Mouse (Mus musculus) olfactory bulb, adult 2 months (tissue): ENCODE measurements at regions not wholly inside any gene's neighbourhood (a gene's known extent, or its start where the extent isn't known, plus 50 kb on each side); places are given as distances from the start of the nearest gene placed in this dataset.

Source experiments
- H3K27ac ChIP-seq: fragments of 200-500 bp; 2 replicates; pipeline ENCODE4 v1.5.1; 2012; ENCODE audit warnings: low read depth, low read length; ENCODE audit not compliant: insufficient read depth
- H3K4me1 ChIP-seq: fragments of 200-500 bp; 2 replicates; pipeline ENCODE4 v1.6.1; 2012; ENCODE audit warnings: low read length; ENCODE audit not compliant: control insufficient read depth, insufficient read depth
- H3K4me3 ChIP-seq: fragments of 200-500 bp; 2 replicates; pipeline ENCODE4 v1.5.1; 2012; ENCODE audit warnings: mild to moderate bottlenecking, low read depth, low read length, moderate library complexity; ENCODE audit not compliant: insufficient read depth
- CTCF ChIP-seq: fragments of 200-500 bp; IDR thresholded peaks from 2 replicates; pipeline ENCODE4 v1.5.1; 2012; ENCODE audit warnings: low read depth, mild to moderate bottlenecking, low read length, moderate library complexity; ENCODE audit not compliant: insufficient read depth
- POLR2A ChIP-seq: fragments of 200-500 bp; IDR thresholded peaks from 2 replicates; pipeline ENCODE4 v1.6.1; 2012; ENCODE audit warnings: mild to moderate bottlenecking, low read depth, low read length, moderate library complexity; ENCODE audit not compliant: insufficient read depth
- WGBS: fragments of 180-500 bp; shearing (Covaris S2); methylation state at CpG from one replicate; pipeline ENCODE4 v1.1.7; 2018; 5-methylcytosine and 5-hydroxymethylcytosine counted together

DNA sequence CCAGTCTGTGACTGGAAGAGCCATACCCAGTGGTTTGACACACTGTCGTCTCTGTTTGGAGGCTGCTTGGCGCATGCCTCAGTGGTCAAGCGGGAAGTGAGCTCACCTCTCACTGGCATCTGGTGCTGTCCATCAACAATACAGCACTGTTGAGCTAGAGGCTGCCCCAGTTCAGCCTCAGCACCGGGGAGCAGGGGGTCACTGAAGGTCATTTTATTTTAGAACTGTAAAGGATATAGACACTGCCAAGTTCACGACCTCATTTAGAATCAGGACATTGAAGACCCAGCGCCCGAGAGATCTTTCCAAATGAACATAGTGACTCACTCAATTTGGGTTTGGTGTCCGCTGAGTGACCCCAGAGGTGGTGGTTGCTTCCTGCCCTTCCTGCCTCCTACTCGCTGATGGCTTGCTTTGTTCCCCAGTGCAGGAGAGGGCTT, 265.1 kb downstream of the Ajap1 start:
- 71% methylated on average over 9 of the region's 9 CpGs for WGBS
- Histone ChIP-seq H3K27ac (no peak overlapping the region), H3K4me3 (no peak overlapping the region), H3K4me1 (peaks cover 15% of the 10 kb centered on the region; the same call in 1 of the 2 replicates)
- no peak for TF ChIP-seq CTCF
- TF ChIP-seq POLR2A, result no peak

DNA sequence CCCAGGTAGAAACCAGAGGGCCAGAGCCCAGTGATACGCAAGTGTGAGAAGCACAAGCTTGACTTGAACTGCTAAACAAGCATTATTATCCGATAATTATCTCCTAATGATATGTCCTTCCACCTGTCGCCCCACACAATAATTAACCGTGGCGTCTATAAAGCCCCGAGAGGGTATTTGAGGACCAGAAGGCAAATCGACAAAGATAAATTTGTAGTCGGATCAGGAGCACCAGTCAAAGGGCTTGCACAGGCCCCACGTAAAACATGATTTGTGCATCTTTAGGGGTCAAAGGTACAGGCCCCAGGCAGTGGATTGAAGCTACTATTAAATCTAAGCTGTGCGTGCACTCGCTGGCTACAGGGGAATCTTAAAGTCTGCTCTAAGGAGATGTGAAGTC, 270.5 kb downstream of the Ajap1 start:
- Histone ChIP-seq H3K27ac (no peak overlapping the region), H3K4me3 (no peak overlapping the region), H3K4me1 (peaks cover 17% of the 10 kb centered on the region)
- WGBS, result 66% methylated on average over 11 of the region's 11 CpGs
- TF ChIP-seq POLR2A (no peak), CTCF (no peak)

GRCm38 (mm10) chr4:153208822-153209221, 273.8 kb downstream of the Ajap1 start:
- Histone ChIP-seq H3K27ac (no peak overlapping the region), H3K4me3 (no peak overlapping the region), H3K4me1 (peaks cover 33% of the 10 kb centered on the region)
- 81% methylated on average over 2 of the region's 2 CpGs for WGBS
- TF ChIP-seq CTCF, result no peak
- no peak for TF ChIP-seq POLR2A

DNA sequence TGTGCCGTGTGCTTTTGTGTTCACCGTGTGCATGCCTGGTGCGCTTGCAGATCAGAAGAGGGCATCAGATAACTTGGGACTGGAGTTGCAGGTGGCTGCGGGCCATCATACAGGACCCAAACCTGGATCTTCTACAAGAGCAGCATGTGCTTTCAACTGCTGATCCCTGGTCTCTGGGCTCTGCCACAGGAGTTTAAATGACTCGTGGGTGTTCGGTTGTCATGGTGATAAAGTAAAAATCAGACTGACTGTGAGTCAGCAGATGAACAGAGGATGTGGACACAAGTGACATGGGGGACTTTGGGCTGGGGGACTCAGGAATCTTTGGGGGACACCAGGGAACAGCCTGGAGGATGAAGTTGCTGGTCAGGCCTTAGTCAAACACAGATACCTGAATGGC, 274.4 kb downstream of the Ajap1 start:
- peaks cover 33% of the 10 kb centered on the region for H3K4me1 ChIP-seq
- 71% methylated on average over 6 of the region's 6 CpGs for WGBS

GRCm38 (mm10) chr4:153207578-153208102, 275.0 kb downstream of the Ajap1 start:
- Histone ChIP-seq H3K4me3 (no peak overlapping the region), H3K4me1 (peaks cover 33% of the 10 kb centered on the region), H3K27ac (no peak overlapping the region)
- 60% methylated on average over 11 of the region's 11 CpGs for WGBS
- TF ChIP-seq CTCF, result no peak
- no peak for TF ChIP-seq POLR2A

More for the DNA sequence above, 274.4 kb downstream of the Ajap1 start:
- no peak for TF ChIP-seq CTCF
- TF ChIP-seq POLR2A, result no peak
- H3K27ac ChIP-seq, result no peak overlapping the region
- no peak overlapping the region for H3K4me3 ChIP-seq

- Histone ChIP-seq H3K27ac (no peak overlapping the region), H3K4me1 (peaks cover 33% of the 10 kb centered on the region), H3K4me3 (no peak overlapping the region)
- TF ChIP-seq CTCF, result no peak
- no peak for TF ChIP-seq POLR2A
- WGBS, result 60% methylated on average over 11 of the region's 11 CpGs
These were observed 275.7 kb downstream of the Ajap1 start for GRCm38 (mm10) chr4:153206789-153207457.

GRCm38 (mm10) chr4:153204764-153205163, 277.8 kb downstream of the Ajap1 start:
- no peak overlapping the region for H3K27ac ChIP-seq
- peaks cover 33% of the 10 kb centered on the region for H3K4me1 ChIP-seq
- no peak overlapping the region for H3K4me3 ChIP-seq
- TF ChIP-seq CTCF (no peak), POLR2A (no peak)
- WGBS, result 23% methylated on average over 7 of the region's 7 CpGs

DNA sequence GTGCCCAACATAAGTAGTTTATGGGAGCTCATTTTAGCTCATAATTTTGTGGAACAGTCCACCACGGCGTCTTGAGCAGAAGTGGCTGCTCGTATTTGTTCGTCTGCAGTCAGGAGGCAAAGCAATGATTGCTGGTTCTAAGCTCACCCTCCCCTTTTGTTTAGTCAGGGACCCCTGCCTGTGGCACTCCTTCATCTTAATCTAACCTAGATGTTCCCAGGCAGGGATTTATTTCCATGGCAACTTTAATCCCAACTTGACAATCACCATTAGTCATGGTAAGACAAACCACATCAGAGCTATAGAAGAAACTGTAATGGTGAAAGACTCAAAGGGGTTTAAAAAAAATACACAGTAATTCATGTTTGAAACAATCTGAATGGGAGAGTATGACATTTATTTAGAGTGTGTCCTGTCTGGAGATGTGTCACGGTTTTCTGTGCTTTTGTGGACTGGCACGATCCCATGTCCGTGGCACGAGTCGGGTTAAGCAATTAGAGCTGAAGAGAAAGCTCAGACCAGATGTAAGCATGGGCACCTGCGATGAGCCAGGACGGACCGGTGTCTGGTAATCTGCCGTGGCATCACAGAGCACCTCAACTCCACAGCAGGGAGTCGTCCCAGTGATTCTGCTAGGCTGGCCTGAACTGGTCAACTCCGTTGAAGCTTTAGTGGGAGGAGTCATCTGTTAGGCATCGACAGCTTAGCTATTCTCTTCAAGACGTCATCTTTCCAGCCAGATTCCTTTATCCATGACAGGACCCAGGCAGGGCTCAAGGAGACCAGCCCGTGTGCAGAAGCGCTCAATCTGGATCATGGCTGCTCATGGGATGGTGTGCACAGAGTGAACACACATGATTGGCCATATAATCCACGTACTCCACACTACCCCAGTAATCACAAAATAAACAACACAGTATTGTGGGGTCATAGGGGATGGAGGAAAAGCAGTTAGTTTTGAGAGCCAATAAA, 281.5 kb downstream of the Ajap1 start:
- TF ChIP-seq CTCF, result no peak
- TF ChIP-seq POLR2A, result no peak

DNA sequence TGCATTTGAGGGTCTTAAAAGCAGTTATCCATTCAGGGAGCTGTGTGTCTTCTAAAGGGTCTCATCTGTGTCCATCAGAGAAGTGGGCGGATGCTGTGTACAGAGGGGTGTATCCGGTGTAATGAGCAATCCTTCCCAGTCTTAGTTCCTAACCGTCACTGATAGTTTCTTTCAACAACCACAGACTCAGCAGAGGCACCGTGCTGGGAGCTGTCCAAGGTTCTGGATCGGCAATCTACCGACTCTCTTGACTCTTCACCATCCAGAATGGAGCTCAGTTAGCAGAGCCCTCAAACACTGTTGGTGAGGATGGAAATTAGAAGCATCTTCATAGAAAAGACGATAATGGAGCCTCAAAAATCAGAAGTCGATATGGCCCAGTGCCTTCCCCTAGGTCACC, 293.1 kb downstream of the Ajap1 start:
- TF ChIP-seq POLR2A (no peak), CTCF (no peak)
- Histone ChIP-seq H3K27ac (no peak overlapping the region), H3K4me3 (no peak overlapping the region), H3K4me1 (peaks cover 27% of the 10 kb centered on the region)
- 19% methylated on average over 8 of the region's 8 CpGs for WGBS

More for the DNA sequence above, 281.5 kb downstream of the Ajap1 start:
- Histone ChIP-seq H3K4me3 (no peak overlapping the region), H3K27ac (no peak overlapping the region), H3K4me1 (peaks cover 7% of the 10 kb centered on the region)
- WGBS, result 69% methylated on average over 20 of the region's 20 CpGs
